In the genomic region with DNA sequence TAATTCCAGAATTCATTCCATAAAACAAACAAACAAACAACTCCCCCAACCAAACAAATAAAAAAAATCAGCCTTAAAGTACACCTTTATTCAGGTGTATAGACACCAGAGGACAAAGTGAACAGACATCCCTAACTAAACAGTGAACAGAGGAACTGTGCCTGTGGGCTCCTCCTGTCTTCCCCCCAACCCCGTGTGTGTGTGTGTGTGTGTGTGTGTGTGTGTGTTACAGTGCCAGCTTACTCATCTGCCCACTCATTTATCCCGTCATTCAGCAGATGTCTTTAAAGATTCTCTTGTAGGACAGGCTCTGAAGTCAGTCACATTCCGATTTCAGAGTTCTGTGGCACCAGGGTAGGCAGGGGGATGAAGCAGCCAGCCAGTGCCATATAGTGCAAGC, we compare ENCODE assay signal across 18 mouse cellular contexts. TPM values are rescaled to one million over a fixed set of nuclear protein-coding genes. Genes with fewer than 3 reads are reported as not detected.
"Had no signal": no experiment of that assay in that cellular context is flagged by ENCODE, and none has a peak within 500 bp of the region (broad histone marks: within the 10 kb centered on the region; RNA-seq: fewer than 3 reads in every experiment).

No protein-coding gene starts in this region.

- H3K9ac ChIP-seq: heart, embryonic 12.5 days; hindbrain, embryonic 12.5 days; hindbrain, embryonic 14.5 days; intestine, embryonic 15.5 days; limb, embryonic 12.5 days; liver, embryonic 13.5 days had no signal

- H3K27me3 ChIP-seq: heart, embryonic 12.5 days; intestine, embryonic 15.5 days; limb, embryonic 12.5 days had no signal

- H3K4me2 ChIP-seq: heart, embryonic 12.5 days; hindbrain, embryonic 12.5 days; hindbrain, embryonic 14.5 days; intestine, embryonic 15.5 days; limb, embryonic 12.5 days; liver, embryonic 11.5 days; liver, embryonic 13.5 days had no signal

- H3K9me3 ChIP-seq: heart, embryonic 10.5 days; hindbrain, embryonic 10.5 days; hindbrain, embryonic 12.5 days; intestine, embryonic 15.5 days; limb, embryonic 10.5 days; limb, embryonic 12.5 days; liver, embryonic 13.5 days had no signal

- ATAC-seq: hindbrain, embryonic 16.5 days; inflammation-experienced regulatory T-cells, adult 6 months; intestine, embryonic 15.5 days; intestine, postnatal 0 days had no signal

- H3K27ac ChIP-seq: gastrocnemius, adult 2 months; heart, embryonic 10.5 days; hindbrain, embryonic 10.5 days; hindbrain, embryonic 12.5 days; hindbrain, embryonic 14.5 days; intestine, embryonic 15.5 days; kidney, postnatal 0 days; layer of hippocampus, adult 2 months; left cerebral cortex, adult 2 months; limb, embryonic 10.5 days; limb, embryonic 12.5 days; liver, embryonic 13.5 days had no signal

- H3K4me3 ChIP-seq: gastrocnemius, adult 2 months; heart, embryonic 10.5 days; heart, embryonic 12.5 days; hindbrain, embryonic 10.5 days; hindbrain, embryonic 12.5 days; intestine, embryonic 15.5 days; layer of hippocampus, adult 2 months; left cerebral cortex, adult 2 months; limb, embryonic 10.5 days; limb, embryonic 12.5 days; liver, embryonic 13.5 days had no signal

- H3K36me3 ChIP-seq: heart, embryonic 10.5 days; hindbrain, embryonic 10.5 days; hindbrain, embryonic 12.5 days; intestine, embryonic 15.5 days; limb, embryonic 12.5 days; liver, embryonic 13.5 days had no signal

- DNase-seq: gastrocnemius, postnatal 25 days; liver, embryonic 13.5 days had no signal

RNA-seq across cellular contexts. Expression of a gene that starts 2.9 kb away (rescaled TPM):
- polyA plus RNA-seq: inflammation-experienced regulatory T-cells, adult 6 months had no signal
